Mouse (Mus musculus): ENCODE measurements around the gene Paxx.

Gene Paxx

GRCm38 (mm10) chr2:25408908-25409307 is 52.0 kb downstream of the Paxx start:
- DNase-seq (ENCODE audit: inconsistent ontology term): no peak
